In genomic region chr5:34175403-34175694, GRCm38 (mm10) we compare ENCODE assay signal across 18 mouse cellular contexts. TPM values are rescaled to one million over a fixed set of nuclear protein-coding genes. Genes with fewer than 3 reads are reported as not detected.
A peak's percentile ranks its signal among the peaks of the same experiment; 100 is the strongest.
DNase-seq lines count a peak whose midpoint lies in the region; TF ChIP-seq lines count a peak whose summit lies in the region.
"Had no signal": no experiment of that assay in that cellular context is flagged by ENCODE, and none has a peak within 500 bp of the region (broad histone marks: within the 10 kb centered on the region; RNA-seq: fewer than 3 reads in every experiment).

No protein-coding gene starts in this region.

- TF ChIP-seq CTCF in lung, adult 2 months (IDR thresholded peaks at IDR 0.05; ENCODE audit: insufficient read depth, low read length), result no peak

- H3K4me1 ChIP-seq in heart, embryonic 10.5 days, result no peaks in the 10 kb centered on the region; the same call in 1 of the 2 replicates
- peaks cover 2% of the 10 kb centered on the region; the same call in 1 of the 2 replicates for H3K4me1 ChIP-seq in lung, adult 2 months (ENCODE audit: control insufficient read depth, insufficient read depth, low read length)
- H3K4me1 ChIP-seq: embryonic facial prominence, embryonic 12.5 days; heart, embryonic 15.5 days; limb, embryonic 13.5 days; liver, embryonic 15.5 days; midbrain, embryonic 12.5 days had no signal

- peak; percentile 87 for DNase-seq in heart, adult 11 months
- no peak for DNase-seq in heart, embryonic 10.5 days (ENCODE audit: low spot score)
- DNase-seq in lung, adult 2 months, result no peak
- DNase-seq in lung, postnatal 10 days, result no peak
- DNase-seq in thymus, postnatal 25 days, result peak; percentile 1
- DNase-seq in thymus, postnatal 10 days (ENCODE audit: low spot score in 2 of 2), result no peak
- no peak for DNase-seq in c-Kit-positive CD71-positive TER-119-positive erythroid progenitor cells, embryonic 14.5 days (ENCODE audit: low spot score)
- DNase-seq: adrenal gland, adult 8-10 months; heart, adult 18-20 months; kidney, adult 9 months; kidney, postnatal 36 days; lung, postnatal 36 days had no signal

- no peak overlapping the region for H3K4me3 ChIP-seq in heart, embryonic 10.5 days
- no peak overlapping the region for H3K4me3 ChIP-seq in lung, adult 2 months (replicated peaks; ENCODE audit: extremely low read depth, low read depth, low read length)
- H3K4me3 ChIP-seq: embryonic facial prominence, embryonic 12.5 days; heart, embryonic 15.5 days; limb, embryonic 13.5 days; liver, embryonic 15.5 days; midbrain, embryonic 12.5 days had no signal

- no peak overlapping the region for H3K27ac ChIP-seq in heart, embryonic 10.5 days
- H3K27ac ChIP-seq: embryonic facial prominence, embryonic 12.5 days; heart, embryonic 15.5 days; limb, embryonic 13.5 days; liver, embryonic 15.5 days; midbrain, embryonic 12.5 days had no signal

- TF ChIP-seq POLR2A in lung, adult 2 months (IDR thresholded peaks at IDR 0.05; ENCODE audit: borderline replicate concordance, extremely low read depth, low read depth, low read length), result peak; percentile 10; the same call in 1 of the 2 replicates

- peaks cover 5% of the 10 kb centered on the region; the same call in 1 of the 2 replicates for H3K27me3 ChIP-seq in heart, embryonic 10.5 days (ENCODE audit: insufficient read depth, poor library complexity, severe bottlenecking)
- H3K27me3 ChIP-seq: embryonic facial prominence, embryonic 12.5 days; heart, embryonic 15.5 days; limb, embryonic 13.5 days; liver, embryonic 15.5 days; midbrain, embryonic 12.5 days had no signal

- no peaks in the 10 kb centered on the region for H3K9me3 ChIP-seq in heart, embryonic 10.5 days
- H3K9me3 ChIP-seq: embryonic facial prominence, embryonic 12.5 days; G1E; heart, embryonic 15.5 days; limb, embryonic 13.5 days; liver, embryonic 15.5 days; midbrain, embryonic 12.5 days had no signal

- H3K36me3 ChIP-seq in heart, embryonic 10.5 days, result peaks cover 69% of the 10 kb centered on the region

- 31% methylated on average over 5 of the region's 5 CpGs for WGBS in heart, embryonic 10.5 days
- WGBS in lung, adult 2 months, result 53% methylated on average over 5 of the region's 5 CpGs

RNA-seq across cellular contexts. Expression of gene Haus3, which starts 6.0 kb away (rescaled TPM):
- 32.8 and 43.0 TPM in 2 replicates for polyA plus RNA-seq in heart, embryonic 10.5 days (2016; fragmentation: Nextera tagmentation; extraction: Ambion mirVana)
- 0.46 and 0.49 TPM in 2 replicates for polyA plus RNA-seq in lung, adult 2 months (2012; rRNA removed)

RNA-seq across cellular contexts. Expression of gene Poln, which starts 6.1 kb away (rescaled TPM):
- 0.23 and 0.64 TPM in 2 replicates for polyA plus RNA-seq in heart, embryonic 10.5 days (2016; fragmentation: Nextera tagmentation; extraction: Ambion mirVana)
- polyA plus RNA-seq in lung, adult 2 months (2012; rRNA removed), result 0.77 and 1.4 TPM in 2 replicates
- polyA plus RNA-seq: G1E had no signal

RNA-seq across cellular contexts. Expression of gene Mxd4, which starts 12.2 kb away (rescaled TPM):
- 21.6 and 22.5 TPM in 2 replicates for polyA plus RNA-seq in heart, embryonic 10.5 days (2016; fragmentation: Nextera tagmentation; extraction: Ambion mirVana)
- polyA plus RNA-seq in lung, adult 2 months (2012; rRNA removed), result 318 and 340 TPM in 2 replicates

Comparison
In these comparisons a context has a peak if more than half of its experiments do, and no peak if none do; other contexts are left out.
1. DNase-seq: peak in heart, adult 11 months (single experiment) and thymus, postnatal 25 days (single experiment); none in heart, embryonic 10.5 days (single experiment), lung, adult 2 months (single experiment), lung, postnatal 10 days (single experiment), thymus, postnatal 10 days (0 of 2) and c-Kit-positive CD71-positive TER-119-positive erythroid progenitor cells, embryonic 14.5 days (single experiment).
2. RNA of gene Haus3, which starts 6.0 kb away (polyA plus RNA-seq): 32.8 to 43.0 TPM in heart, embryonic 10.5 days; 0.46 to 0.49 TPM in lung, adult 2 months; every median in the first group is over 10 times any median in the second.
3. RNA of gene Mxd4, which starts 12.2 kb away (polyA plus RNA-seq): 318 to 340 TPM in lung, adult 2 months; 21.6 to 22.5 TPM in heart, embryonic 10.5 days; every median in the first group is over 10 times any median in the second.